Mouse (Mus musculus) kidney, postnatal 0 days (tissue): ENCODE measurements around the gene Tln2. TPM values are rescaled to one million over a fixed set of nuclear protein-coding genes. Genes with fewer than 3 reads are reported as not detected.

Source experiments
- ATAC-seq: fragments of 200-750 bp; cut with Nextera tagmentation; replicated peaks from 2 replicates; pipeline ENCODE4 v1.8.0; 2017; ENCODE audit warnings: low read depth, moderate number of reproducible peaks, moderate TSS enrichment, moderate library complexity; ENCODE audit not compliant: low FRiP score
- DNase-seq: peaks from one replicate; pipeline ENCODE4 v3.0.0-alpha.2; 2016; ENCODE audit warnings: low spot score
- H3K27ac ChIP-seq: fragments of 300-500 bp; sonication (generic); 2 replicates; pipeline ENCODE4 v1.5.1; 2014; ENCODE audit warnings: mild to moderate bottlenecking
- H3K27me3 ChIP-seq: fragments of 300-500 bp; sonication (generic); 2 replicates; pipeline ENCODE4 v1.6.1; 2014; ENCODE audit warnings: low read length, mixed read lengths; ENCODE audit not compliant: insufficient read depth
- H3K36me3 ChIP-seq: fragments of 300-500 bp; sonication (generic); 2 replicates; pipeline ENCODE4 v1.6.1; 2014; ENCODE audit warnings: low read length, mixed read lengths; ENCODE audit not compliant: insufficient read depth
- H3K4me1 ChIP-seq: fragments of 300-500 bp; sonication (generic); replicated peaks from 2 replicates; pipeline ENCODE4 v1.6.1; 2014; ENCODE audit warnings: antibody characterized with exemption, low read length, mixed read lengths; ENCODE audit not compliant: insufficient read depth
- H3K4me2 ChIP-seq: fragments of 300-500 bp; sonication (generic); 2 replicates; pipeline ENCODE4 v1.6.1; 2014; ENCODE audit warnings: mild to moderate bottlenecking, low read length, moderate library complexity, mixed read lengths
- H3K4me3 ChIP-seq: fragments of 300-500 bp; sonication (generic); replicated peaks from 2 replicates; pipeline ENCODE4 v1.5.1; 2014; ENCODE audit warnings: low read depth, low read length
- H3K9ac ChIP-seq: fragments of 300-500 bp; sonication (generic); 2 replicates; pipeline ENCODE4 v1.6.1; 2014; ENCODE audit warnings: low read depth, low read length
- H3K9me3 ChIP-seq: fragments of 300-500 bp; sonication (generic); replicated peaks from 2 replicates; pipeline ENCODE4 v1.6.1; 2016; ENCODE audit warnings: low read length, inconsistent platforms, mixed read lengths
- CTCF ChIP-seq: IDR thresholded peaks from 2 replicates; pipeline ENCODE4 v1.5.1; 2016; ENCODE audit warnings: antibody characterized with exemption, low read depth, mild to moderate bottlenecking, moderate library complexity
- WGBS: fragments of 180-500 bp; shearing (Covaris S2); extraction: QIAGEN DNeasy Blood & Tissue Kit; methylation state at CpG from one replicate; pipeline ENCODE4 v1.1.7; 2014; 5-methylcytosine and 5-hydroxymethylcytosine counted together
- polyA plus RNA-seq: library from polyadenylated mRNA; unstranded; fragments of >200 nt; fragmentation: Nextera tagmentation; extraction: Ambion mirVana; gene quantifications from 2 replicates; pipeline ENCODE4 v1.2.1, GENCODE M21; 2015

The Tln2 gene
- polyA plus RNA-seq, 1 experiment from 2014 or later, result 24.8 TPM

DNA sequence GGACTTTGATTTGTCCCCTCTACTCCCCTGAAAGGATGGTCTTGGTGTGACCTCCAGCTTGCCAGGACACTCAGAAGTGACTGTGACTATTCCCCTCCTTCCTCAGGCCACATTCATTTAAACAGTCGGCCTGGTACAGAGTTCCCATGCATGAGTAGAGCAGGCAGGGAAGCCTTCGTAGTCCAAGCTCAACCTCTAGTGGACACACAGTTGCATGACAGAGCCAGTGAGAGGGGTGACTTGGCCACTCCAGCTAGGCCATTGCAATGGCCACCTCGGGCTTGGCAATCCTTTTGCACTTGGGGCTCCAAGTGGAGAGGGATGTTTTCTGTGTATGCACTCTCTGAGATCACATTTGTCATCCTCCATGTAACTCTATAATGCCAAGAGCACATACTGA is 285.2 kb downstream of the Tln2 start:
- H3K4me3 ChIP-seq, result no peak overlapping the region
- no peak overlapping the region for H3K27ac ChIP-seq
- ATAC-seq (peak; percentile 46; the same call in 1 of the 2 replicates), DNase-seq (peak; percentile 74)
- peak; percentile 86 for TF ChIP-seq CTCF
- H3K4me1 ChIP-seq, result no peaks in the 10 kb centered on the region
- no peak overlapping the region for H3K4me2 ChIP-seq
- no peaks in the 10 kb centered on the region for H3K9me3 ChIP-seq
- no peak overlapping the region for H3K9ac ChIP-seq
- H3K36me3 ChIP-seq, result peaks cover 4% of the 10 kb centered on the region; the same call in 1 of the 2 replicates
- WGBS, result 37% methylated on average over 3 of the region's 3 CpGs
- H3K27me3 ChIP-seq, result no peaks in the 10 kb centered on the region

- ATAC-seq, result no peak
Observed at GRCm38 (mm10) chr9:67273362-67273761, 286.1 kb downstream of the Tln2 start.

GRCm38 (mm10) chr9:67270734-67271133 is 288.8 kb downstream of the Tln2 start:
- Histone ChIP-seq H3K4me3 (no peak overlapping the region), H3K9ac (no peak overlapping the region), H3K27me3 (no peaks in the 10 kb centered on the region), H3K27ac (no peak overlapping the region), H3K9me3 (no peaks in the 10 kb centered on the region), H3K4me2 (no peak overlapping the region), H3K36me3 (no peaks in the 10 kb centered on the region), H3K4me1 (peaks cover 6% of the 10 kb centered on the region)
- DNase-seq, result peak; percentile 40
- WGBS, result 66% methylated on average over 7 of the region's 7 CpGs
- TF ChIP-seq CTCF, result no peak
- ATAC-seq, result no peak

More at GRCm38 (mm10) chr9:67273362-67273761, 286.1 kb downstream of the Tln2 start:
- Histone ChIP-seq H3K9ac (no peak overlapping the region), H3K27me3 (no peaks in the 10 kb centered on the region), H3K4me1 (no peaks in the 10 kb centered on the region), H3K4me3 (no peak overlapping the region), H3K9me3 (no peaks in the 10 kb centered on the region), H3K4me2 (no peak overlapping the region), H3K36me3 (peaks cover 4% of the 10 kb centered on the region; the same call in 1 of the 2 replicates), H3K27ac (no peak overlapping the region)
- peak; percentile 61 for TF ChIP-seq CTCF
- no peak for DNase-seq

GRCm38 (mm10) chr9:67270061-67270595 is 289.4 kb downstream of the Tln2 start:
- Histone ChIP-seq H3K9me3 (no peaks in the 10 kb centered on the region), H3K27ac (no peak overlapping the region), H3K9ac (no peak overlapping the region), H3K27me3 (no peaks in the 10 kb centered on the region), H3K4me1 (peaks cover 12% of the 10 kb centered on the region), H3K4me2 (no peak overlapping the region), H3K36me3 (no peaks in the 10 kb centered on the region), H3K4me3 (no peak overlapping the region)
- ATAC-seq, result no peak
- TF ChIP-seq CTCF, result no peak
- peak; percentile 24 for DNase-seq
- WGBS, result 57% methylated on average over 7 of the region's 7 CpGs

GRCm38 (mm10) chr9:67267276-67267990 is 292.1 kb downstream of the Tln2 start:
- Histone ChIP-seq H3K9ac (no peak overlapping the region), H3K4me2 (no peak overlapping the region), H3K36me3 (no peaks in the 10 kb centered on the region), H3K4me1 (peaks cover 12% of the 10 kb centered on the region), H3K27me3 (no peaks in the 10 kb centered on the region), H3K9me3 (no peaks in the 10 kb centered on the region), H3K4me3 (no peak overlapping the region), H3K27ac (no peak overlapping the region)
- no peak for DNase-seq
- TF ChIP-seq CTCF, result no peak
- no peak for ATAC-seq
- 82% methylated on average over 8 of the region's 8 CpGs for WGBS

DNA sequence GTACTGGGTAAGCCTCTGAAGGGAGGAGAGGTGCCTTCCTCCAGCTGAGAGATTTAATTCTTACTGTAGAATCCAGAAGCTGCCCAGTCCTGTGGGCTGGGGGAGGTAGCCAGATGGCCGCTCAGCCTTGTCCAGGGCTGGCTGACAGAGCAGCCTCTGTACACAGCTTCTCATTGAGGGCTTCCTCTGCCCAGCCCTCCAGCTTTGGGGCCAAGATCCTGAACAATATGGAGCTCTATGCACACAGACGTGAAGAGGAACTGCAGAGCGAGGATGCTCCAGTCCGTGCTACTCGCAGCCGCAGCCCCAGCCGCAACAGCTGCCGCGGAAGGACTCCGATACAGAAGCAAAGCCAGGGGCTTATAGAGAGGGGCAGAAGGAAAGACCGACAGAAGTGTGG is 294.0 kb downstream of the Tln2 start:
- Histone ChIP-seq H3K4me3 (no peak overlapping the region), H3K27me3 (no peaks in the 10 kb centered on the region), H3K27ac (0 out of 2 replicates have a peak overlapping the region, but pooled peaks have one; percentile 25), H3K9me3 (no peaks in the 10 kb centered on the region), H3K4me2 (peak overlapping the region; percentile 15; the same call in 1 of the 2 replicates), H3K36me3 (no peaks in the 10 kb centered on the region), H3K4me1 (peaks cover 12% of the 10 kb centered on the region), H3K9ac (0 out of 2 replicates have a peak overlapping the region, but pooled peaks have one; percentile 28)
- no peak for ATAC-seq
- DNase-seq, result no peak
- no peak for TF ChIP-seq CTCF
- WGBS, result 63% methylated on average over 11 of the region's 11 CpGs
